Mouse (Mus musculus): ENCODE data around the gene Mtm1.
"Not testable (repeated sequence)": the region's sequence is repeated elsewhere in the genome, so short reads cannot be mapped to it uniquely, and the experiment has no call there.

Gene Mtm1

DNA sequence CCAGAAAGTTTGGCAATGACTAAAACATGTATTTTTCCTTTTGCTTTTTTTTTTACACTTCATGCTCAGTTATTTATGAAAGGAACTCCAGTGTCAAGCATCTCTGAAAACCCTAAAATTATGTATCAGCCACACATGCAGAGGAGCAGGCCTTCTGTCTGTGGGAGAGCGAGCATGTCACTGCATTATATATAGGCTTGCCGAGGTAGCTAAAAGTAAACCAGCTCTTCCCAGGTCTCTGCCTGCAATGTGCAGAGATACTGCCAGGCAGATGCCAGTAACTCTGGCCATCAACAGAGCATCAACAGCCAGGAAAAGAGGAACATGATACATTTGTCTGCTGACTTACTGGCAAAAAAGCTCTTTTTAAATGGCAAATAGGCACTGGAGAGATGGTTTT, 83.6 kb downstream of the Mtm1 start:
- no peak for DNase-seq

DNA sequence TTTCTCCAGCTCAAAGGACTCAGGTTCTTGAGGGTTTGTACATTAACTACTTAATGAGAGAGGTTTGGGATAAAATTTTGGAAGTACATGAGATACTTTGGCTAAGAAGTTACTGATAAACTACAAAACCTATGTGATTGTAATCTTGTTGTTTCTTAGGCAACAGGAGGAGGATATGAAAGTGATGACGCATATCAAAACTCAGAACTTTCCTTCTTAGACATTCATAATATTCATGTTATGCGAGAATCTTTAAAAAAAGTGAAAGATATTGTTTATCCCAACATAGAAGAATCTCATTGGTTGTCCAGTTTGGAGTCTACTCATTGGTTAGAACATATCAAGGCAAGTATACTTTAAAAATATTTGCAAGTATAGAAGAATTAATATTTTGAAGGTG, 85.4 kb downstream of the Mtm1 start:
- DNase-seq: no peak

GRCm38 (mm10) chrX:71302148-71302547, 91.6 kb downstream of the Mtm1 start:
- DNase-seq: no peak

DNA sequence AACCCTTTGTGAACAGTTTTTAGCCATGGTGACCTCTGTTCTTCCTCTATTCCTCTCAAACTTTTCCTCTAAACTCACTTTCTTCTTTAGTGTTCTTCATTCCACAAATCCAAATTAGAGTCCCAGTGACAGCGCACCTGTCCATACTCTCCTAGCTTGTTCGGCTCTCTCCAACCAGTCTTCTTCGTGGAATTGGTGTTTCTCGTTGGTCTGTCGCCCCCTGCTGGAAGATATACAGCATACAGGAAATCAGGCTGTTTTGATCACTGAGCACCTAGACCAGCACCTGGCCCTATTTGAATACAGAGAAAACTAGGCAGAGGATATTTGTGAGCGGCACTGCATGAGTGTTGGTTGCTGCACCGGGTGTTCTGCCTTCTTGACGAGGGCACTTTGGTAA, 100.7 kb downstream of the Mtm1 start:
- DNase-seq: peak; percentile 67

DNA sequence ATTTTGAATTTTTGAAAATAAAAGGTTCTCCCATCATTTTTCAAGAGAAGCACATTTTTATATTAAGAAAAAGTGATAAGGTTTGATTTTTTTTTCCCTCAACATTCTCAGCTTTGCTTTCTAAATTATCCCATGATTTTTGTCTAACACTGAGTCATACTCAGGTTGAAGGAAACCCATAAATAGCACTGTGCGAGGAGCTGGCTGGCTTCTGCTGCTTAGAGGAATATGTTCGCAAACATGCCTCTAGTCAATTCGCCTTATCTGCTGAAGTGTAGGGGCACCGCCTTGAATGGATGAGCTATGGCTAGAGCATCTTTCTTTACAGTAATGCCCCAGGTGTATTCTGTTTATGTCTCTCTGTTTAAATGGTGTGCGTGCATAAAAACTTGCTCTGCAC, 103.8 kb downstream of the Mtm1 start:
- DNase-seq: no peak

DNA sequence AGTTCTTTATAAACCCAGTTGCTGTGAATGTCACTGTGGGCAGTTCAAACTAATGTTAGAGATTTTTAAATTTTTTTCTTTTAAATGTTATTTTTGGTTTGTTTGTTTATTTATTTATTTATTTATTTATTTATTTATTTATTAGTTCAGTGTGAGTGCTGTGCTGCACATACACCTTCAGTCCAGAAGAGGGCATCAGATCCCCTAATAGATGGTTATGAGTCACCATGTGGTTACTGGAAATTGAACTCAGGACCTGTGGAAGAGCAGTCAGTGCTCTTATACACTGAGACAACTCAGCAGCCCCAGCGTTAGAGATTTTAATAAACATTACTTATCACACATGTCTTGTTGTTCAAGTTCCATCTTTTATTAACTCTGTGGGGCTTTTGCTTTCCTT, 141.5 kb downstream of the Mtm1 start:
- DNase-seq: no peak

DNA sequence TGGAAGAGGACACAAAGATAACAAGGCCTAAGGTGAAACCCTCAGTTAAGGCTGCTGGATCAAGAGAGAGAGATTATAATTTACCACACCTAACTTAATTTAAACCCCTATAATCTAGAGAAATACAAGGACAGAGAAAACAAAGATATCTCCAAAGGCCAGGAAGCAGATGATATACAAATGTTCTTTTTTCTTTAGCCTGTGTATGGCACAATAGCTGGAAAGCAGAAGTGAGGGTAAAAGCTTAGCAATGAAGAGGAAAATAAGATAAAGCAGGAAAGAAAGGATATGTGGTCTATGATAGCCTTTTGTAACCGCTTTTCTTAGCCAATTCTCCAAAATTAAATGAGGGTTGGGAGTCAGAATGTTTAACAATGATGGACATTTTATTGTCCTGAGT, 144.8 kb downstream of the Mtm1 start:
- DNase-seq: no peak

DNA sequence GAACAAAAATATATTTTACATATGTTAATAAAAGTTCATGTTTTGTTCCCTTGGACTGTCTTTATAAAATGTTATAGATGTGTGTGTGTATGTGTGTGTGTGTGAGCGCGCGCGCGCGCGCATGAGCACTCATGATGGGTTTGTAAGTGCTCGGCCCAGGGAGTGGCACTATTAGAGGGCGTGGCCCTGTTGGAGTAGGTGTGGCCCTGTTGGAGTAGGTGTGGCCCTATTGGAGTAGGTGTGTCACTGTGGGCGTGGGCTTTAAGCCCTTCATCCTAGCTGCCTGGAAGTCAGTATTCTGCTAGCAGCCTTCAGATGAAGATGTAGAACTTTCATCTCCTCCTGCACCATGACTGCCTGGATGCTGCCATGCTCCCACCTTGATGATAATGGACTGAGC, 151.2 kb downstream of the Mtm1 start:
- not testable (repeated sequence) for DNase-seq

DNA sequence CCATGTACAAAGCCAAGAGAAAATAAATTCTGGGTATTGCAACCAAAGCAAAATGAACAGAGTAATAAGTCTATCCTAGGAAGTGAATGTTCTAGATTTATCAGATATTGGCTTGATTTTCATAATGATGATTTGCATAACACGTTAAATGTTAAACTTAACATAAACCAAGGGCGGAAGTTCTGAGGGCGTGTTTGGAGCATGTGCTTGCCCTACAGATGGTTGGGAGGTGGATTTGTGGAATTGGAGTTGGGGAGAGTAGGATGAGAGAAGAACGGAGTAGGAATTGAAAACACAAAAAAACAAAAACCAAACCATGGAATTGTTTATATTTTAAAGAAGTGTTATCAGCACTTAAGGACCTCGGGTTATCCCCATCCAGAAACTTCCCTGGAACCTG, 153.5 kb downstream of the Mtm1 start:
- no peak for DNase-seq

DNA sequence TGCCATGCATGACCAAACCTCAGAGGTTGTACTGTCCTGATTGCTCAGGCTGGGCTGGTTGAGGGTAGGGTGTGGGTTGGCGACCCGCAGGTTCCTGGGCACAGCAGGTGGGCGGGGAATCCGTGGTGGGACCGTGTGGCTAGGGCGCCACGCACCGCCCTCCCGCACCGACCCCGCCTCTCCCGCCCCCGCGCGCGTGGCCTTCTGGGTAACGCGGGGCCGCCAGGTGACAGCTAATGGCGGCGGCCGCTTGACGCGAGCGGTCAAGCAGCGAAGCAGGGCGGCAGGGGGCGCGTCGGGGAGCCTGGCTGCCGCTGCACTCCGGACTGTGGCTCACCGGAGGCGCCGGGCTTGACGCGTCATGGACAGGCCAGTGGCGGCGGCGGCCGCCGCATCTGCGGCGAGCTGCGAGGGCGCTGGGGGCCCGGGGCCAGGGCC, 154.0 kb downstream of the Mtm1 start, which contains the start of gene Mtmr1:
TSS of gene Mtmr1 (plus strand) at position 207 of the 438 bp plus-strand sequence.
- peak; percentile 86 for DNase-seq

- DNase-seq: peak; percentile 69
Observed at GRCm38 (mm10) chrX:71365011-71365410, 154.4 kb downstream of the Mtm1 start.
